Mouse (Mus musculus) heart, postnatal 0 days (tissue): Measurements from ENCODE around the gene Trappc12.

Experiments
- CTCF ChIP-seq: IDR thresholded peaks from 2 replicates; pipeline ENCODE4 v1.5.1; 2016; ENCODE audit warnings: antibody characterized with exemption, control low read depth, low read depth
- EP300 ChIP-seq: IDR thresholded peaks from 2 replicates; pipeline ENCODE4 v1.6.1; 2016; ENCODE audit warnings: antibody characterized with exemption, low read depth

GRCm38 (mm10) chr12:28697821-28698595 lies 52.3 kb downstream of the Trappc12 start:
- no peak for TF ChIP-seq CTCF
- TF ChIP-seq EP300, result no peak
